14 mouse cellular contexts compared by ENCODE assay signal in the genomic region with DNA sequence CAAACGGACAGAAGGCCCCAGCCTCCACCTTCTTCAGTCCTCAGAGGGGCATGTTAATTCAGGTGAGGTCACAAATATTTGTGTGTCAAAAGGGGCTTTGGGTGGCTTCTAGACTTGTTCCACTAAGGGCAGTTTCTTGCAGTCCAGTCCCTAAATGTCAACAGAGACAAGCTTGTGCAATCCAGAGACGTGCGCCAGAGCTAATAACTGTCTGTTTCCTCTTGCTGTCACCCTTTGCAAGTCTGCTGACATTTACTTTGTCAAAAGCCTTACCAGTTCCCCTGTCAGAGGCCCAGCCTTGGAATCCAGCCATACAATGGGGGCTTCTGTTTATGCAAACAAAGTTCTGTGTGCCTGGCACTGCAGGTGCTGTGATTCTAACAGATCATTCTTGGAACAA.
DNase-seq lines count a peak whose midpoint lies in the region; ATAC-seq and TF ChIP-seq lines count a peak whose summit lies in the region.
"Had no signal": no experiment of that assay in that cellular context is flagged by ENCODE, and none has a peak within 500 bp of the region (broad histone marks: within the 10 kb centered on the region; RNA-seq: fewer than 3 reads in every experiment).

No protein-coding gene starts in this region.

- H3K79me2 ChIP-seq in macrophage (ENCODE audit: inconsistent target) = no peaks in the 10 kb centered on the region

- ATAC-seq in kidney, embryonic 15.5 days (replicated peaks; ENCODE audit: low FRiP score) = no peak

- no peak for DNase-seq in kidney, adult 8-10 months
- DNase-seq in brain, embryonic 14.5 days (ENCODE audit: low read depth) = peak; percentile 53
- DNase-seq in liver (peak; percentile 35), MN1 (ENCODE audit: low spot score) (no peak)
- no peak for DNase-seq in layer of hippocampus, adult 9-10 months (ENCODE audit: low spot score)
- DNase-seq: gastrocnemius, postnatal 25 days; left cerebral cortex, postnatal 4 days; right cerebral cortex, adult 18-20 months; thymus, postnatal 25 days had no signal

- no peaks in the 10 kb centered on the region for H3K27me3 ChIP-seq in kidney, embryonic 15.5 days
- H3K27me3 ChIP-seq: hindbrain, embryonic 12.5 days; neural tube, embryonic 13.5 days had no signal

- peaks cover 38% of the 10 kb centered on the region for H3K4me1 ChIP-seq in kidney, embryonic 15.5 days
- H3K4me1 ChIP-seq: hindbrain, embryonic 12.5 days had no signal

- no peaks in the 10 kb centered on the region for H3K9me3 ChIP-seq in kidney, embryonic 15.5 days (replicated peaks)
- H3K9me3 ChIP-seq: hindbrain, embryonic 12.5 days; neural tube, embryonic 13.5 days had no signal

- H3K9ac ChIP-seq in kidney, embryonic 15.5 days = no peak overlapping the region
- H3K9ac ChIP-seq: hindbrain, embryonic 12.5 days; neural tube, embryonic 13.5 days had no signal

- H3K4me2 ChIP-seq in kidney, embryonic 15.5 days = no peak overlapping the region
- H3K4me2 ChIP-seq: hindbrain, embryonic 12.5 days; midbrain, embryonic 11.5 days; neural tube, embryonic 13.5 days had no signal

- peak overlapping the region; percentile 75 for H3K27ac ChIP-seq in kidney, embryonic 15.5 days
- 0 out of 2 replicates have a peak overlapping the region, but pooled peaks have one; percentile 24 for H3K27ac ChIP-seq in macrophage
- H3K27ac ChIP-seq: hindbrain, embryonic 12.5 days; neural tube, embryonic 13.5 days had no signal

- H3K36me3 ChIP-seq in kidney, embryonic 15.5 days = no peaks in the 10 kb centered on the region
- H3K36me3 ChIP-seq in macrophage (ENCODE audit: inconsistent target) = no peaks in the 10 kb centered on the region
- H3K36me3 ChIP-seq: hindbrain, embryonic 12.5 days; neural tube, embryonic 13.5 days had no signal

- no peak for TF ChIP-seq POLR2A in brain, embryonic 14.5 days (IDR thresholded peaks at IDR 0.05; ENCODE audit: borderline replicate concordance, extremely low read depth, insufficient read depth, insufficient read length, poor library complexity, severe bottlenecking)

- 52% methylated on average over 3 of the region's 3 CpGs for WGBS in kidney, embryonic 15.5 days
- WGBS in macrophage (ENCODE audit: missing documents) = 23% methylated on average over 3 of the region's 3 CpGs

- TF ChIP-seq CTCF in brain, embryonic 14.5 days (IDR thresholded peaks at IDR 0.05; ENCODE audit: borderline replicate concordance, extremely low read depth, insufficient read depth, insufficient read length) = no peak

- no peak overlapping the region for H3K4me3 ChIP-seq in kidney, embryonic 15.5 days (replicated peaks)
- no peak overlapping the region for H3K4me3 ChIP-seq in macrophage (ENCODE audit: inconsistent target)
- H3K4me3 ChIP-seq: hindbrain, embryonic 12.5 days; neural tube, embryonic 13.5 days had no signal

Comparison
In these comparisons a context has a peak if more than half of its experiments do, and no peak if none do; other contexts are left out.
1. DNase-seq: peak in brain, embryonic 14.5 days (single experiment) and liver (single experiment); none in kidney, adult 8-10 months (0 of 2), MN1 (single experiment) and layer of hippocampus, adult 9-10 months (single experiment).